Comparison of ENCODE assay signal across 12 mouse cellular contexts in the genomic region with DNA sequence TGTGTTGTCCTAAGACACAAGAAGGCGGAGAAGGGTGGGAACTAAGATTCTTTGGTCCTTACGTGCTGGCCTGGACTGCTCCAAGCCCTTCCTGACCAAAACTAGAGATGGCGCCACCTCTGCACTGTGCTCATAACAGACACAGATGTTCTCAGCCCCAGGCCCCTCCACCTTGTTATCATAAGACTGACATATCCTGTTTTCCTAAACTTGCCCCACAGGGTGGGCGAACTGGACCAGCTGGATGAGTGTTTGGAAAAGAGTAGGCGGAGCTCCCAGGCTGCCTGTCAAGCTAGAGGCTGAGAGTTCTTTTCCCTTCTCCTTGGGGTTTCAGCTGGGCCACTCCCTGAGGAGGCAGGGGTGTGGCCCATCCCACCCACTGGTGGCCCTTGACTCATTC. TPM values are rescaled to one million over a fixed set of nuclear protein-coding genes. Genes with fewer than 3 reads are reported as not detected.
DNase-seq lines count a peak whose midpoint lies in the region; ATAC-seq lines count a peak whose summit lies in the region.
"Had no signal": no experiment of that assay in that cellular context is flagged by ENCODE, and none has a peak within 500 bp of the region (broad histone marks: within the 10 kb centered on the region; RNA-seq: fewer than 3 reads in every experiment).

No protein-coding gene starts in this region.

- H3K9ac ChIP-seq in hindbrain, embryonic 11.5 days (ENCODE audit: low read depth, low read length): no peak overlapping the region
- no peak overlapping the region for H3K9ac ChIP-seq in hindbrain, embryonic 12.5 days
- H3K9ac ChIP-seq in neural tube, embryonic 11.5 days (ENCODE audit: low read length): no peak overlapping the region
- H3K9ac ChIP-seq in embryonic facial prominence, embryonic 14.5 days (ENCODE audit: low read depth, low read length): no peak overlapping the region
- H3K9ac ChIP-seq: kidney, embryonic 15.5 days; liver, embryonic 15.5 days had no signal

- no peak overlapping the region for H3K4me2 ChIP-seq in hindbrain, embryonic 11.5 days (replicated peaks; ENCODE audit: low read depth, low read length)
- no peak overlapping the region for H3K4me2 ChIP-seq in hindbrain, embryonic 12.5 days (replicated peaks)
- no peak overlapping the region for H3K4me2 ChIP-seq in neural tube, embryonic 11.5 days (ENCODE audit: low read depth)
- H3K4me2 ChIP-seq in embryonic facial prominence, embryonic 14.5 days (ENCODE audit: low read depth, low read length): no peak overlapping the region
- H3K4me2 ChIP-seq: kidney, embryonic 15.5 days; liver, embryonic 15.5 days had no signal

- H3K27ac ChIP-seq in hindbrain, embryonic 11.5 days (ENCODE audit: low read depth, low read length): no peak overlapping the region
- no peak overlapping the region for H3K27ac ChIP-seq in hindbrain, embryonic 12.5 days
- H3K27ac ChIP-seq in neural tube, embryonic 11.5 days (ENCODE audit: low read depth, low read length): no peak overlapping the region
- no peak overlapping the region for H3K27ac ChIP-seq in embryonic facial prominence, embryonic 14.5 days (replicated peaks; ENCODE audit: low read depth, low read length)
- H3K27ac ChIP-seq: kidney, embryonic 15.5 days; liver, embryonic 15.5 days had no signal

- no peak for ATAC-seq in hindbrain, embryonic 11.5 days (ENCODE audit: low FRiP score)
- no peak for ATAC-seq in hindbrain, embryonic 12.5 days (ENCODE audit: low FRiP score)
- no peak for ATAC-seq in neural tube, embryonic 11.5 days (ENCODE audit: insufficient read depth, low FRiP score, low TSS enrichment)
- no peak for ATAC-seq in embryonic facial prominence, embryonic 14.5 days (ENCODE audit: low read depth)
- ATAC-seq: activated CD4-positive, CD25-positive, alpha-beta regulatory T cell, adult 4 months had no signal

- 63% methylated on average over 5 of the region's 5 CpGs for WGBS in hindbrain, embryonic 11.5 days
- 70% methylated on average over 5 of the region's 5 CpGs for WGBS in hindbrain, embryonic 12.5 days
- 61% methylated on average over 5 of the region's 5 CpGs for WGBS in neural tube, embryonic 11.5 days
- WGBS in embryonic facial prominence, embryonic 14.5 days: 54% methylated on average over 5 of the region's 5 CpGs

- H3K36me3 ChIP-seq in hindbrain, embryonic 11.5 days (ENCODE audit: control insufficient read depth, insufficient read depth, low read length): no peaks in the 10 kb centered on the region
- H3K36me3 ChIP-seq in hindbrain, embryonic 12.5 days: peaks cover 25% of the 10 kb centered on the region
- H3K36me3 ChIP-seq in neural tube, embryonic 11.5 days (ENCODE audit: control insufficient read depth, insufficient read depth, low read length): peaks cover 3% of the 10 kb centered on the region
- H3K36me3 ChIP-seq in embryonic facial prominence, embryonic 14.5 days (ENCODE audit: control insufficient read depth, insufficient read depth, low read length): peaks cover 13% of the 10 kb centered on the region

- peaks cover 3% of the 10 kb centered on the region; the same call in 1 of the 2 replicates for H3K4me1 ChIP-seq in hindbrain, embryonic 11.5 days (replicated peaks; ENCODE audit: control insufficient read depth, insufficient read depth, low read length)
- peaks cover 6% of the 10 kb centered on the region for H3K4me1 ChIP-seq in hindbrain, embryonic 12.5 days
- H3K4me1 ChIP-seq in neural tube, embryonic 11.5 days (ENCODE audit: control insufficient read depth, insufficient read depth, low read length): peaks cover 5% of the 10 kb centered on the region; the same call in 1 of the 2 replicates
- no peaks in the 10 kb centered on the region for H3K4me1 ChIP-seq in embryonic facial prominence, embryonic 14.5 days (ENCODE audit: control insufficient read depth, insufficient read depth, low read length)

- DNase-seq in hindbrain, embryonic 11.5 days (ENCODE audit: low spot score): peak; percentile 18
- peak; percentile 34 for DNase-seq in neural tube, embryonic 11.5 days (ENCODE audit: low spot score)
- DNase-seq in neural tube, embryonic 10.5 days (ENCODE audit: extremely low spot score, low spot score): no peak
- peak; percentile 62 for DNase-seq in embryonic facial prominence, embryonic 14.5 days (ENCODE audit: low spot score)
- no peak for DNase-seq in MN1 (ENCODE audit: low spot score)
- no peak for DNase-seq in frontal cortex, adult 2 months (ENCODE audit: extremely low spot score in 1 of 2, low spot score in 1 of 2)
- DNase-seq: cerebellum, adult 9-11 months had no signal

- H3K4me3 ChIP-seq in hindbrain, embryonic 11.5 days (ENCODE audit: low read depth, low read length): no peak overlapping the region
- H3K4me3 ChIP-seq in hindbrain, embryonic 12.5 days: no peak overlapping the region
- no peak overlapping the region for H3K4me3 ChIP-seq in neural tube, embryonic 11.5 days (ENCODE audit: low read depth, low read length)
- no peak overlapping the region for H3K4me3 ChIP-seq in embryonic facial prominence, embryonic 14.5 days (ENCODE audit: low read depth, low read length)
- H3K4me3 ChIP-seq: kidney, embryonic 15.5 days; liver, embryonic 15.5 days had no signal

- H3K27me3 ChIP-seq in hindbrain, embryonic 11.5 days (ENCODE audit: control insufficient read depth, insufficient read depth, low read length): no peaks in the 10 kb centered on the region
- no peaks in the 10 kb centered on the region for H3K27me3 ChIP-seq in hindbrain, embryonic 12.5 days
- H3K27me3 ChIP-seq in neural tube, embryonic 11.5 days (ENCODE audit: control insufficient read depth, insufficient read depth, low read length): no peaks in the 10 kb centered on the region
- no peaks in the 10 kb centered on the region for H3K27me3 ChIP-seq in embryonic facial prominence, embryonic 14.5 days (replicated peaks; ENCODE audit: control insufficient read depth, insufficient read depth, low read length)
- H3K27me3 ChIP-seq: kidney, embryonic 15.5 days; liver, embryonic 15.5 days had no signal

- H3K9me3 ChIP-seq in hindbrain, embryonic 11.5 days (ENCODE audit: control insufficient read depth, low read length): no peaks in the 10 kb centered on the region
- no peaks in the 10 kb centered on the region for H3K9me3 ChIP-seq in hindbrain, embryonic 12.5 days (replicated peaks)
- H3K9me3 ChIP-seq in neural tube, embryonic 11.5 days (ENCODE audit: control insufficient read depth, low read length): no peaks in the 10 kb centered on the region
- no peaks in the 10 kb centered on the region for H3K9me3 ChIP-seq in embryonic facial prominence, embryonic 14.5 days (ENCODE audit: control insufficient read depth, low read length)
- H3K9me3 ChIP-seq: kidney, embryonic 15.5 days; liver, embryonic 15.5 days had no signal

RNA-seq across cellular contexts. Expression of a gene that starts 4.8 kb away (rescaled TPM):
- polyA plus RNA-seq in hindbrain, embryonic 11.5 days (2014; fragmentation: Nextera tagmentation; extraction: Ambion mirVana): 22.9 and 23.0 TPM in 2 replicates
- polyA plus RNA-seq in hindbrain, embryonic 12.5 days (2016; fragmentation: Nextera tagmentation; extraction: Ambion mirVana): 21.4 and 22.3 TPM in 2 replicates
- 22.9 and 23.2 TPM in 2 replicates for polyA plus RNA-seq in neural tube, embryonic 11.5 days (2014; fragmentation: Nextera tagmentation; extraction: Ambion mirVana)
- 15.1 and 15.7 TPM in 2 replicates for polyA plus RNA-seq in embryonic facial prominence, embryonic 14.5 days (2014; fragmentation: Nextera tagmentation; extraction: Ambion mirVana)
- 18.5 and 19.3 TPM in 2 replicates for polyA plus RNA-seq in frontal cortex, adult 2 months (2012; rRNA removed)

RNA-seq across cellular contexts. Expression of a gene that starts 10.6 kb away (rescaled TPM):
- not detected in 2 replicates for polyA plus RNA-seq in hindbrain, embryonic 11.5 days (2014; fragmentation: Nextera tagmentation; extraction: Ambion mirVana)
- polyA plus RNA-seq in hindbrain, embryonic 12.5 days (2016; fragmentation: Nextera tagmentation; extraction: Ambion mirVana): not detected in 2 replicates
- not detected in 2 replicates for polyA plus RNA-seq in neural tube, embryonic 11.5 days (2014; fragmentation: Nextera tagmentation; extraction: Ambion mirVana)
- polyA plus RNA-seq in embryonic facial prominence, embryonic 14.5 days (2014; fragmentation: Nextera tagmentation; extraction: Ambion mirVana): not detected in 2 replicates
- 0.69 TPM in 1 of 2 replicates, not detected in the other for polyA plus RNA-seq in frontal cortex, adult 2 months (2012; rRNA removed)
- polyA plus RNA-seq: activated CD4-positive, CD25-positive, alpha-beta regulatory T cell, adult 4 months; liver, embryonic 15.5 days; small intestine, adult 2 months had no signal

RNA-seq across cellular contexts. Expression of a gene that starts 12.8 kb away (rescaled TPM):
- 13.3 and 13.7 TPM in 2 replicates for polyA plus RNA-seq in hindbrain, embryonic 11.5 days (2014; fragmentation: Nextera tagmentation; extraction: Ambion mirVana)
- 11.9 and 12.2 TPM in 2 replicates for polyA plus RNA-seq in hindbrain, embryonic 12.5 days (2016; fragmentation: Nextera tagmentation; extraction: Ambion mirVana)
- 12.9 and 14.0 TPM in 2 replicates for polyA plus RNA-seq in neural tube, embryonic 11.5 days (2014; fragmentation: Nextera tagmentation; extraction: Ambion mirVana)
- 6.0 and 6.4 TPM in 2 replicates for polyA plus RNA-seq in embryonic facial prominence, embryonic 14.5 days (2014; fragmentation: Nextera tagmentation; extraction: Ambion mirVana)
- 7.7 and 7.9 TPM in 2 replicates for polyA plus RNA-seq in frontal cortex, adult 2 months (2012; rRNA removed)

RNA-seq across cellular contexts. Expression of a gene that starts 13.0 kb away (rescaled TPM):
- 11.9 and 12.8 TPM in 2 replicates for polyA plus RNA-seq in hindbrain, embryonic 11.5 days (2014; fragmentation: Nextera tagmentation; extraction: Ambion mirVana)
- polyA plus RNA-seq in hindbrain, embryonic 12.5 days (2016; fragmentation: Nextera tagmentation; extraction: Ambion mirVana): 15.3 and 17.0 TPM in 2 replicates
- 15.1 TPM in 2 replicates for polyA plus RNA-seq in neural tube, embryonic 11.5 days (2014; fragmentation: Nextera tagmentation; extraction: Ambion mirVana)
- 12.6 and 13.8 TPM in 2 replicates for polyA plus RNA-seq in embryonic facial prominence, embryonic 14.5 days (2014; fragmentation: Nextera tagmentation; extraction: Ambion mirVana)
- polyA plus RNA-seq in frontal cortex, adult 2 months (2012; rRNA removed): 29.4 and 35.0 TPM in 2 replicates

RNA-seq across cellular contexts. Expression of a gene that starts 15.0 kb away (rescaled TPM):
- 85.7 and 92.0 TPM in 2 replicates for polyA plus RNA-seq in hindbrain, embryonic 11.5 days (2014; fragmentation: Nextera tagmentation; extraction: Ambion mirVana)
- 108 and 112 TPM in 2 replicates for polyA plus RNA-seq in hindbrain, embryonic 12.5 days (2016; fragmentation: Nextera tagmentation; extraction: Ambion mirVana)
- polyA plus RNA-seq in neural tube, embryonic 11.5 days (2014; fragmentation: Nextera tagmentation; extraction: Ambion mirVana): 87.9 and 88.6 TPM in 2 replicates
- polyA plus RNA-seq in embryonic facial prominence, embryonic 14.5 days (2014; fragmentation: Nextera tagmentation; extraction: Ambion mirVana): 140 and 154 TPM in 2 replicates
- 177 and 194 TPM in 2 replicates for polyA plus RNA-seq in frontal cortex, adult 2 months (2012; rRNA removed)

Comparison
In these comparisons a context has a peak if more than half of its experiments do, and no peak if none do; other contexts are left out.
1. DNase-seq: peak in hindbrain, embryonic 11.5 days (single experiment), neural tube, embryonic 11.5 days (single experiment) and embryonic facial prominence, embryonic 14.5 days (single experiment); none in neural tube, embryonic 10.5 days (single experiment), MN1 (single experiment) and frontal cortex, adult 2 months (0 of 2).